Mouse (Mus musculus): ENCODE measurements around the gene Ly6g6f. TPM values are rescaled to one million over a fixed set of nuclear protein-coding genes. Genes with fewer than 3 reads are reported as not detected.

Gene Ly6g6f
- total RNA-seq, 2 experiments from 2014 or later, result not detected

- no peak for DNase-seq (ENCODE audit: extremely low spot score in 1 of 2, low spot score in 1 of 2)
Observed at GRCm38 (mm10) chr17:35082841-35083576, 2.4 kb downstream of the Ly6g6f start.

- no peak for DNase-seq (ENCODE audit: extremely low spot score in 1 of 2, low spot score in 1 of 2)
Observed at GRCm38 (mm10) chr17:35080710-35081109, 4.7 kb downstream of the Ly6g6f start.

GRCm38 (mm10) chr17:35080248-35080647, 5.2 kb downstream of the Ly6g6f start:
- no peak for DNase-seq (ENCODE audit: extremely low spot score in 1 of 2, low spot score in 1 of 2)

GRCm38 (mm10) chr17:35079778-35080177, 5.6 kb downstream of the Ly6g6f start:
- no peak for DNase-seq (ENCODE audit: extremely low spot score in 1 of 2, low spot score in 1 of 2)

GRCm38 (mm10) chr17:35077786-35078233, 7.6 kb downstream of the Ly6g6f start, which contains the start of gene Ly6g6d:
Gene Ly6g6d, minus strand, starts transcription at chr17:35078065.
- DNase-seq (ENCODE audit: extremely low spot score in 1 of 2, low spot score in 1 of 2), result no peak

- no peak for DNase-seq (ENCODE audit: extremely low spot score in 1 of 2, low spot score in 1 of 2)
Observed at GRCm38 (mm10) chr17:35077285-35077684, 8.1 kb downstream of the Ly6g6f start.

- no peak for DNase-seq (ENCODE audit: extremely low spot score in 1 of 2, low spot score in 1 of 2)
Observed at GRCm38 (mm10) chr17:35076507-35077176, 8.8 kb downstream of the Ly6g6f start, which contains the start of gene Ly6g6e. Gene Ly6g6e, plus strand, starts transcription at chr17:35076902.

GRCm38 (mm10) chr17:35074097-35074496, 11.3 kb downstream of the Ly6g6f start:
- no peak for DNase-seq (ENCODE audit: extremely low spot score in 1 of 2, low spot score in 1 of 2)

GRCm38 (mm10) chr17:35071454-35071853, 14.0 kb downstream of the Ly6g6f start:
- DNase-seq (ENCODE audit: extremely low spot score in 1 of 2, low spot score in 1 of 2), result no peak

GRCm38 (mm10) chr17:35070556-35071229, 14.7 kb downstream of the Ly6g6f start:
- no peak for DNase-seq (ENCODE audit: extremely low spot score in 1 of 2, low spot score in 1 of 2)

- no peak for DNase-seq (ENCODE audit: extremely low spot score in 1 of 2, low spot score in 1 of 2)
Observed at GRCm38 (mm10) chr17:35068213-35068914, 17.0 kb downstream of the Ly6g6f start.

- DNase-seq (ENCODE audit: extremely low spot score in 1 of 2, low spot score in 1 of 2), result no peak
Observed at GRCm38 (mm10) chr17:35066084-35066483, 19.3 kb downstream of the Ly6g6f start, which contains the start of gene Mpig6b. Gene Mpig6b, minus strand, starts transcription at chr17:35066184.

GRCm38 (mm10) chr17:35064951-35065947, 20.2 kb downstream of the Ly6g6f start, which contains the start of gene Ly6g6c:
Gene Ly6g6c, plus strand, starts transcription at chr17:35065388.
- no peak for DNase-seq (ENCODE audit: extremely low spot score in 1 of 2, low spot score in 1 of 2)

GRCm38 (mm10) chr17:35064378-35064877, 21.0 kb downstream of the Ly6g6f start:
- no peak for DNase-seq (ENCODE audit: extremely low spot score in 1 of 2, low spot score in 1 of 2)

GRCm38 (mm10) chr17:35063466-35063865, 21.9 kb downstream of the Ly6g6f start:
- DNase-seq (ENCODE audit: extremely low spot score in 1 of 2, low spot score in 1 of 2), result no peak

GRCm38 (mm10) chr17:35061299-35061698, 24.1 kb downstream of the Ly6g6f start:
- no peak for DNase-seq (ENCODE audit: extremely low spot score in 1 of 2, low spot score in 1 of 2)

GRCm38 (mm10) chr17:35060737-35061297, 24.6 kb downstream of the Ly6g6f start:
- no peak for DNase-seq (ENCODE audit: extremely low spot score in 1 of 2, low spot score in 1 of 2)

- DNase-seq (ENCODE audit: extremely low spot score in 1 of 2, low spot score in 1 of 2), result no peak
Observed at GRCm38 (mm10) chr17:35060071-35060470, 25.3 kb downstream of the Ly6g6f start.
